Mouse (Mus musculus): ENCODE measurements around the gene Gm21188. TPM values are rescaled to one million over a fixed set of nuclear protein-coding genes. Genes with fewer than 3 reads are reported as not detected.
A peak's percentile ranks its signal among the peaks of the same experiment; 100 is the strongest.
"Not testable (repeated sequence)": the region's sequence is repeated elsewhere in the genome, so short reads cannot be mapped to it uniquely, and the experiment has no call there.

Gene Gm21188
- polyA plus RNA-seq (2016; fragmentation: Nextera tagmentation; extraction: Ambion mirVana), result not detected in 2 replicates

DNA sequence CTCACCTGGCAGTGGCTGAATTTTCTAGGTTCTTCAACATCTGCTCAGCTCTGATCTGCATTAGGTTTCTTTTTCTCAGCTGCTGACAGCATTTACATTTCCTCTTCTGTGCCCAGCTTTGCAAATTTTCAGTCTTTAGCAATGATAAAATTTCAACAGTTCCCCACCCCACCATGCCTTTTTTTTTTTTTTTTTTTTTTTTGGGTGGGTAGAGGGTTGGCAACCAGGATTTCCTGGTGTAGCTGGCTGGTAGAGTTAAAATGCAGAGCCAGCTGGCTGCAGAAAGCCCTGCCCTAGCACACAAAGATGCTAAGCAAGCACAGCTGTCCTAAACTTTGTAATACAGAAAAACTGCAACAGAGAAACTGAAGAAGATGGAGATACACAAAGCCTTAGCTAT is at the start of gene Gm21188:
TSS of gene Gm21188 (minus strand) at position 110 of the 400 bp plus-strand sequence.
- not testable (repeated sequence) for H3K9ac ChIP-seq (replicated peaks); H3K9me3 ChIP-seq; H3K4me3 ChIP-seq; H3K4me1 ChIP-seq; H3K27me3 ChIP-seq; H3K4me2 ChIP-seq (replicated peaks); ATAC-seq (ENCODE audit: low FRiP score, low read depth); H3K36me3 ChIP-seq; H3K27ac ChIP-seq (replicated peaks)

GRCm38 (mm10) chr13:120099327-120099726 is 47.3 kb upstream of the Gm21188 start:
- not testable (repeated sequence) for ATAC-seq (ENCODE audit: low FRiP score, low read depth); H3K4me1 ChIP-seq; H3K4me3 ChIP-seq; H3K36me3 ChIP-seq; H3K9me3 ChIP-seq; H3K9ac ChIP-seq (replicated peaks); H3K27me3 ChIP-seq; H3K4me2 ChIP-seq (replicated peaks); H3K27ac ChIP-seq (replicated peaks)
- WGBS, result no CpG with 5 or more reads among the region's 5 CpGs

GRCm38 (mm10) chr13:120096938-120097256 is 44.9 kb upstream of the Gm21188 start:
- H3K4me2 ChIP-seq (replicated peaks), result 0 out of 2 replicates have a peak overlapping the region, but pooled peaks have one; percentile 27
- not testable (repeated sequence) for H3K4me3 ChIP-seq; H3K9me3 ChIP-seq; H3K27me3 ChIP-seq; H3K27ac ChIP-seq (replicated peaks); H3K9ac ChIP-seq (replicated peaks); H3K4me1 ChIP-seq; H3K36me3 ChIP-seq
- peak; percentile 13 for ATAC-seq (ENCODE audit: low FRiP score, low read depth)
- 0% methylated on average over 6 of the region's 13 CpGs for WGBS

DNA sequence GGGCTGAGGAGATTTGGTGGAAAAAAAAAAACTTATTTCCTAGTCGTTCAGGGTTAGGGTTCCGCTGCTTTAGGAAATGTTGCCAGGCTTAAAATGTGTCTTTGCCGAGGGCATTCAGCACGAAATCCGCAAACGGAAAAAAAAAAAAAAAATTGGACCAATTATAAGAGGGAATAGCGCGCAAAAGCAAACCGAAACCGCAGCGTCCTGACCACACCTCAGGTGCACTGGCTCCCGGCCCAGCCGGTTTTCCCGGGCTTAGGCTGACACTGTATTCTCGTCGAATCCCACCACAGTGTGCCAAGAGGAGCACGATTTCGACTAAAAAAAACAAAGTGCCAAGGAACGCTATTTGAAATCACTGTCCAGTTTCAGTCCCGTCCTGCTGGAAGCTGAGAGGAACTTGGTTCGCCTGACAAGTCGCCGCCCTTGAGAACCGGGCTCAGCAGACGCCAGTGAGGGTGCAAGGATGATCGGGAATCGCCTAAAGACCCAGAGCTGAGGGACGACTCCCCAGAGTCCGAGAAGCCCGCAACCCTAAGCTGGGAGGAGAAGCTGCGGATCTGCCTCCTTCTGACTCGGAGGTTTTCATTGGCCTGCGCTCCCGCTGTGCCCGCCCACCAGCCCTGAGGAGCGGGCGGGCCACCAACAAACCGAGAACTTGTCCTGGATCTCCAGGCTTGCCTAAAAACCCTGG is 44.4 kb upstream of the Gm21188 start:
- not testable (repeated sequence) for H3K9me3 ChIP-seq; H3K27me3 ChIP-seq; H3K36me3 ChIP-seq; H3K4me1 ChIP-seq; H3K9ac ChIP-seq (replicated peaks); H3K4me3 ChIP-seq; H3K27ac ChIP-seq (replicated peaks)
- H3K4me2 ChIP-seq (replicated peaks), result peak overlapping the region; percentile 27; the same call in 1 of the 2 replicates
- ATAC-seq (ENCODE audit: low FRiP score, low read depth), result peak; percentile 77
- under 1% methylated on average over 26 of the region's 38 CpGs for WGBS

DNA sequence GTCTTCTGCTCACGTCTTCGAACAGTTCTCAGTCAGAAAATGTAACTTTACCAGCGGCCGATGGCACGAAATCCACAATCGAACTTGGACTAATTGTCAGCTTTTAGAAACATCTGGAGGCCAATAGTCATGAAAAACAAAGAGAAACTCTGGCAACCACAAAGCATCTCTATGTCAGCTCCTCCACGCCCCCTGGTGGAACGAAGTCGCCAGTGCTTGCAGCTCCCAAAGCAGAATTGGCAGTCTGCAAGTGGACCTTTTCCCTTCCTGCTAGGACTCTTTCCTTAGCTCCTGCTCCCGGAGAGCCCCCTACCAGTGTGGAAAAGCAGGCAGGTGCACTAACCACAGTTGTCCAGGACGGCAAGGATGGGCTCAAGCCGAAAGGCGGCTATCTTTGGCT is 41.0 kb upstream of the Gm21188 start:
- H3K27me3 ChIP-seq; H3K36me3 ChIP-seq; H3K4me2 ChIP-seq (replicated peaks); H3K4me3 ChIP-seq; H3K9me3 ChIP-seq; H3K9ac ChIP-seq (replicated peaks); H3K4me1 ChIP-seq; H3K27ac ChIP-seq (replicated peaks); ATAC-seq (ENCODE audit: low FRiP score, low read depth): not testable (repeated sequence)
- no CpG with 5 or more reads among the region's 13 CpGs for WGBS

GRCm38 (mm10) chr13:120079644-120080043 is 27.6 kb upstream of the Gm21188 start:
- H3K4me3 ChIP-seq; H3K36me3 ChIP-seq; H3K4me2 ChIP-seq (replicated peaks); H3K27me3 ChIP-seq; H3K9me3 ChIP-seq; H3K9ac ChIP-seq (replicated peaks); ATAC-seq (ENCODE audit: low FRiP score, low read depth); H3K27ac ChIP-seq (replicated peaks); H3K4me1 ChIP-seq: not testable (repeated sequence)
- WGBS, result no CpG with 5 or more reads among the region's 1 CpGs

DNA sequence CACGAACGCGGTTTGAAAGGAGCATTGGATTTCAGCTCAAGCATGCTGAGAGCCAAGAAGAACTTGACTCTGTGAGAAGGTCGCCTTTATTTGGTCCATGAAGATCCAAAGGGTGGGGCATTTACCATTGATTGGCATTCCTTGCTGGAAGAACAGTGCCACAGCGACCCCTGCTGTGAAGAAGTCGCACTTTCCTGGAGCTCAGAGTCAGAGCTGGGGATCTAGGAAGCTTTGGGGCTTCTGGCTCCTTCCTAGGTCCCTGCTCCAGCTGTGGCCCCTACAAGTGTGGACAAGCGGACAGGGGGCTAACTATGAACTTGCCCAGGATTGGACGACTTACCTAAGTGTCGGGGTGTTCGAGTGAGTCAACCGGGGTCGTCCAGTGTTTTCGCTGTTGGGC is 18.9 kb upstream of the Gm21188 start:
- not testable (repeated sequence) for H3K4me2 ChIP-seq (replicated peaks); H3K9me3 ChIP-seq; H3K27me3 ChIP-seq; H3K9ac ChIP-seq (replicated peaks); H3K27ac ChIP-seq (replicated peaks); H3K4me1 ChIP-seq; H3K4me3 ChIP-seq; H3K36me3 ChIP-seq
- WGBS, result no CpG with 5 or more reads among the region's 13 CpGs
- 0 out of 2 replicates have a peak, but pooled peaks have one; percentile 49 for ATAC-seq (ENCODE audit: low FRiP score, low read depth)

DNA sequence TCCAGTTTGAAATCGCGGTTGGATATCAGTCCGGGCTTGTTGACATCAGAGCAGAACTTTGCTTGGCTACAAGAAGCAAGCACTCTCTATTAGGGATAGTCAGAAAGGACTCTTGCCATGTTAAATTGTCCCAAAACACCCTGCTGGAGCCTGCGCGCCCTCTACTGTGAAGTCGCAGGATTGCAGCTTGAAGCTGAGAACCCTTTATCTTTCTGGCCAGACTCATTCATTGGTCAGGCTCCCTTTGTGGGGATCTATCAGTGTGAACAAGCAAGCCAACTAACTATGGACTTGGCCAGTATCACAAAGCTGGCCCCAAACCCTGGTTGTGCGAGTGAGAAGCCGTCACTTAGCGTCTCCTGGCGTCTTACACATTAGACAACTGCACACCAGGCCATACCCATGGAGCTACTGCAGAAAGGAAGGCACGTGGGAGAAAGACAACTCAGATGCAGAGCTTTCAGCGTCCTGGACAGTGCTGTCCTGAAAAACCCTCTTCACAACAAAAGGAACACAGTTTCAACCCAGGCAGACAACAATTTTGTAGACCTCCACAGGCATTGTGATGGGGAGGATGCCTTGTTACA is 18.1 kb upstream of the Gm21188 start:
- not testable (repeated sequence) for H3K4me2 ChIP-seq (replicated peaks); H3K4me3 ChIP-seq; H3K4me1 ChIP-seq; H3K27ac ChIP-seq (replicated peaks); H3K9ac ChIP-seq (replicated peaks); H3K9me3 ChIP-seq; H3K27me3 ChIP-seq; H3K36me3 ChIP-seq; ATAC-seq (ENCODE audit: low FRiP score, low read depth)
- WGBS, result no CpG with 5 or more reads among the region's 12 CpGs

DNA sequence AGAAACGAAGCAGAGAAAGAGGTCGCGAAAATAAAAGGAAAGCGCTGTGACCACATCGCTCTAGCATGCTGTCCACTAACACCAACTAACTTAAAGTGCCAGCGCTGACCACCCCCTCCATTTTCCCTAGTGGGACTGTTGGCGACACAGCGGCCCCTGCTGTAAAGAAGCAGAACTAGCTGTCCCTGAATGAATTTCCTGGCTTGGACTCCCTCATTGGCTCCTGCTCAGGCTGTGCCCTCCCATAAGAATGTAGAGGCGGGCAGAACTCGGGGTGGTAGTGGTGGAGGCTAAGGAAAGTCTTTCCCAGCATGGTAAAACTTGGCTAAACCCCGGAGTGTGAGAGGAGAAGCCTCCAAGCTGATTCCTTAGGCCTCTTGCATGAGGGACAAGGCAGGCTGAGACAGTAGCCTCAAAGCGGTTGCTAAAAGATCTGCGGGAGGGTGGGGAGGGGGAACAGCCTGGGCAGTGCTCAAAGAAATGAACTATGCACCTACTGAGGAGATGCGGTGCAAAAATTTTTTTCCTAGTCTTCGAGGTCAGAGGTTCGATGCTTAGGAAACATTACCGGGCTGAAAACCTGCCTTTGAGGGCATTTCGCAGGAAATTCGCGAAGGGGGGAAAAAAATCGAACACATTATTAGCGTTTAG is 11.6 kb upstream of the Gm21188 start:
- H3K9me3 ChIP-seq; H3K36me3 ChIP-seq; H3K4me2 ChIP-seq (replicated peaks); H3K4me1 ChIP-seq; H3K4me3 ChIP-seq; H3K27ac ChIP-seq (replicated peaks); H3K9ac ChIP-seq (replicated peaks); H3K27me3 ChIP-seq: not testable (repeated sequence)
- ATAC-seq (ENCODE audit: low FRiP score, low read depth), result peak; percentile 93
- WGBS, result no CpG with 5 or more reads among the region's 22 CpGs

- not testable (repeated sequence) for H3K27me3 ChIP-seq; H3K4me3 ChIP-seq; H3K9ac ChIP-seq (replicated peaks); H3K36me3 ChIP-seq; H3K4me2 ChIP-seq (replicated peaks); H3K27ac ChIP-seq (replicated peaks); H3K4me1 ChIP-seq; H3K9me3 ChIP-seq; ATAC-seq (ENCODE audit: low FRiP score, low read depth)
- no CpG with 5 or more reads among the region's 4 CpGs for WGBS
These were observed 10.9 kb upstream of the Gm21188 start for GRCm38 (mm10) chr13:120062903-120063302.

- no CpG with 5 or more reads among the region's 5 CpGs for whole genome bisulfite sequencing
- H3K27me3 ChIP-seq; H3K4me2 ChIP-seq (replicated peaks); H3K9ac ChIP-seq (replicated peaks); ATAC-seq (ENCODE audit: low FRiP score, low read depth); H3K4me3 ChIP-seq; H3K4me1 ChIP-seq; H3K36me3 ChIP-seq; H3K9me3 ChIP-seq; H3K27ac ChIP-seq (replicated peaks): not testable (repeated sequence)
These were observed 3.4 kb downstream of the Gm21188 start for GRCm38 (mm10) chr13:120048608-120049007.

DNA sequence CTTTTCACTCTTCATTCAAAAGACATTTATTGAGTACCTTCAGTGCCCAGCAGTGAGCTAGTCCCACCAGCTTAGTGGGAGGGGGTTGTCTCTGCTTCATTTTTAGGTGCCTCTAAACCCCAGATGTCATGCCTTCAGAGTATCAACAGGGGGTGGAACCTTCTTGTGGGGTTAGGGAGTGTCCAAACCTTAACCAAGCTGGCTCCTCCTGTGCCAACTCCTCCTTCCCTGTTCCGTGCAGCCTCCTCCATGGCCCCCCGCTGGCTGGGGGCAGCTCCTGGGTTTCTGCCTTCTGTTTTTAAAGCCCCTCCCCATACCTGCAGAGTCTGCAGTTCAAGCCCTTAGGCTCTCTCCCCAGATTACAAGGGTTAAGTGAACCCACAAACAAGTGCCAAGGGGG is 3.8 kb downstream of the Gm21188 start:
- no CpG with 5 or more reads among the region's 2 CpGs for WGBS
- not testable (repeated sequence) for H3K4me1 ChIP-seq; H3K9ac ChIP-seq (replicated peaks); H3K9me3 ChIP-seq; H3K4me2 ChIP-seq (replicated peaks); H3K27me3 ChIP-seq; H3K4me3 ChIP-seq; H3K36me3 ChIP-seq; H3K27ac ChIP-seq (replicated peaks)
- peak; percentile 58; the same call in 1 of the 2 replicates for ATAC-seq (ENCODE audit: low FRiP score, low read depth)
